Mouse (Mus musculus): Measurements from ENCODE around the gene Pigq.

DNA sequence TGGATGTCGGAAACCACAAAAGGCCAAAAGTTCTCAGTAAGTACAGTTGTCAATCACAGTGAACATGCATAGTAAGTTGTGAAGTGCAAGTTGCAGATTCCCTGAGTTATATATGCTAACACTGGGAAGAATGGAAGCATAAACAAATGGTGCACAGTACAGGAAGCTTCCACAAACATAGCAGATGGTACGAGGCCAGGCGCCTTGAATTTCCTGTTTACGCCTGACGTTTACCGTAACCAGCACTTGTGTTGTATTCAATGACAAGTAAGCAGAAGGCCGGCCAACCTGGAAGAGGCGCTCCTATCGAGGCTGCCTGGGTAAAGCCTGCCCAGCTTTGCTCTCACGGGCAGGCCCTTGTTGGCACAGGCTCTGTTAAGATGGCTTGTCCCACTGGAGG is 57.3 kb downstream of the Pigq start:
- no peak for TF ChIP-seq POLR2A (IDR thresholded peaks at IDR 0.05; ENCODE audit: extremely low read depth, insufficient read depth, low read length)
- no peak for TF ChIP-seq CTCF (IDR thresholded peaks at IDR 0.05; ENCODE audit: extremely low read depth, insufficient read depth, low read length)
